Mouse (Mus musculus) lung, adult 2 months (tissue): ENCODE measurements around the gene Nrros.

Experiments used
- CTCF ChIP-seq: fragments of 200-500 bp; IDR thresholded peaks from 2 replicates; pipeline ENCODE4 v1.5.1; 2011; ENCODE audit warnings: mild to moderate bottlenecking, low read length, control low read depth; ENCODE audit not compliant: insufficient read depth
- POLR2A ChIP-seq: fragments of 200-500 bp; IDR thresholded peaks from 2 replicates; pipeline ENCODE4 v1.6.1; 2011; ENCODE audit warnings: low read depth, mild to moderate bottlenecking, control low read depth, low read length, borderline replicate concordance; ENCODE audit errors: extremely low read depth

DNA sequence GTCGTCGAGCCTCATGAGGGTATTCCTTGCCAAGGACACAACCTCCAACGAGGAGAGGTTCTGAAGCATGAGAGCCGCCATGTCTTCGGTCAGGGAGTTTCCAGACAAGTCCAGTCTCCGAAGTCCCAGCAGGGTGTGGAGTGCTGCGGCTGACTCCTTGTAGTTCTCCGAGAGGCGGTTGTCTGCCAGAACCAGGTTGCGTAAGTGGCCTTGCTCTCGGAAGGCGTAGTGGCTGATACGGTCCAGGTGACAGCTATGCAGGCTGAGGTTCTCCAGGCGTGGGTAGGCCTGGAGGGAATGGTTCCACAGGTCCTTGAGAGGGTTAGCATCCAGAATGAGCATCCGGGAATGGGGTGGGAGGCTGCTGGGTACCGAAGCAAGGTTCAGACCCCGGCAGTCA is 20.8 kb downstream of the Nrros start:
- TF ChIP-seq CTCF (no peak), POLR2A (no peak)
